ENCODE assay signal across 22 mouse cellular contexts in the genomic region with DNA sequence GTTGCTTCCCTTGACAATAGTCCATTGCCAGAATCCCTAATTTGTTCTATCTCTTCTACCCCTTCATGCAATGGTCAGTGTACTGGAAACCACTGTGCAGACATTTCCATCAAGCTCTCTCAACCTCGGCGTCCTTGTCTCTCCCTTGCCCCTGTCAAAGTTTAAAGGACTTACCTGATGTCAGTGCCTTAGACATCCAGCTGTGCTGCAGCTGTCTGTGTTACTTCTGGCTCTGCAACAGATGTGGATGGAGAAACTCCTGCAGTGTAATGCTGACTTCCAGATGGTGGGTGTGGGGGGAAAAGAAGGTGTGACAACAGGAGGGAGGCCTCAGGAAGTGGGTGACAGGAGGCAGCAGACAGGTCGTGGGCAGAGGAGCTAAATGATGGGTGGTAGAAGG. TPM values are rescaled to one million over a fixed set of nuclear protein-coding genes. Genes with fewer than 3 reads are reported as not detected.
DNase-seq lines count a peak whose midpoint lies in the region; ATAC-seq and TF ChIP-seq lines count a peak whose summit lies in the region.
"Had no signal": no experiment of that assay in that cellular context is flagged by ENCODE, and none has a peak within 500 bp of the region (broad histone marks: within the 10 kb centered on the region; RNA-seq: fewer than 3 reads in every experiment).

No protein-coding gene starts in this region.

- TF ChIP-seq CTCF in heart, adult 2 months (IDR thresholded peaks at IDR 0.05), result no peak

- intact Hi-C loops in heart, adult 2 months (cut with DNase I), result no loop called here

- H3K27ac ChIP-seq in heart, embryonic 10.5 days, result no peak overlapping the region
- H3K27ac ChIP-seq in heart, adult 2 months, result no peak overlapping the region
- no peak overlapping the region for H3K27ac ChIP-seq in limb, embryonic 11.5 days (replicated peaks; ENCODE audit: low read depth, low read length)
- no peak overlapping the region for H3K27ac ChIP-seq in limb, embryonic 10.5 days
- no peak overlapping the region for H3K27ac ChIP-seq in midbrain, embryonic 11.5 days (ENCODE audit: low read depth, low read length)
- H3K27ac ChIP-seq in midbrain, embryonic 15.5 days, result no peak overlapping the region
- H3K27ac ChIP-seq: embryonic facial prominence, embryonic 12.5 days; embryonic facial prominence, embryonic 15.5 days; forebrain, embryonic 12.5 days; forebrain, embryonic 15.5 days; heart, embryonic 13.5 days; hindbrain, embryonic 12.5 days; hindbrain, embryonic 15.5 days had no signal

- H3K36me3 ChIP-seq in heart, embryonic 10.5 days, result peaks cover 4% of the 10 kb centered on the region; the same call in 1 of the 2 replicates
- no peaks in the 10 kb centered on the region for H3K36me3 ChIP-seq in heart, adult 2 months (ENCODE audit: control insufficient read depth, insufficient read depth, low read length)
- H3K36me3 ChIP-seq in limb, embryonic 11.5 days (ENCODE audit: control insufficient read depth, insufficient read depth, low read length), result no peaks in the 10 kb centered on the region
- no peaks in the 10 kb centered on the region for H3K36me3 ChIP-seq in limb, embryonic 10.5 days
- H3K36me3 ChIP-seq in midbrain, embryonic 11.5 days (ENCODE audit: control insufficient read depth, insufficient read depth, low read length), result 0 out of 2 replicates have a peak, but pooled peaks cover 2% of the 10 kb centered on the region
- no peaks in the 10 kb centered on the region for H3K36me3 ChIP-seq in midbrain, embryonic 15.5 days (replicated peaks)
- H3K36me3 ChIP-seq: embryonic facial prominence, embryonic 12.5 days; forebrain, embryonic 12.5 days; forebrain, embryonic 15.5 days; hindbrain, embryonic 15.5 days had no signal

- no peak overlapping the region for H3K4me2 ChIP-seq in limb, embryonic 11.5 days (ENCODE audit: low read depth, severe bottlenecking)
- H3K4me2 ChIP-seq in midbrain, embryonic 11.5 days, result no peak overlapping the region
- H3K4me2 ChIP-seq in midbrain, embryonic 15.5 days, result no peak overlapping the region
- H3K4me2 ChIP-seq: embryonic facial prominence, embryonic 12.5 days; embryonic facial prominence, embryonic 15.5 days; forebrain, embryonic 12.5 days; forebrain, embryonic 15.5 days; heart, embryonic 13.5 days; hindbrain, embryonic 12.5 days; hindbrain, embryonic 15.5 days had no signal

- H3K4me1 ChIP-seq in heart, embryonic 10.5 days, result no peaks in the 10 kb centered on the region
- H3K4me1 ChIP-seq in heart, adult 2 months (ENCODE audit: control insufficient read depth, insufficient read depth, low read length), result no peaks in the 10 kb centered on the region
- 0 out of 2 replicates have a peak, but pooled peaks cover 2% of the 10 kb centered on the region for H3K4me1 ChIP-seq in limb, embryonic 11.5 days (ENCODE audit: control insufficient read depth, insufficient read depth, low read length)
- H3K4me1 ChIP-seq in limb, embryonic 10.5 days, result peaks cover 7% of the 10 kb centered on the region
- H3K4me1 ChIP-seq in midbrain, embryonic 11.5 days (ENCODE audit: control insufficient read depth, insufficient read depth, low read length), result no peaks in the 10 kb centered on the region
- no peaks in the 10 kb centered on the region for H3K4me1 ChIP-seq in midbrain, embryonic 15.5 days
- H3K4me1 ChIP-seq: embryonic facial prominence, embryonic 12.5 days; embryonic facial prominence, embryonic 15.5 days; forebrain, embryonic 12.5 days; forebrain, embryonic 15.5 days; heart, embryonic 13.5 days; hindbrain, embryonic 12.5 days; hindbrain, embryonic 15.5 days had no signal

- 26% methylated on average over 3 of the region's 3 CpGs for WGBS in heart, embryonic 10.5 days
- WGBS in heart, adult 2 months, result 33% methylated on average over 3 of the region's 3 CpGs
- 17% methylated on average over 3 of the region's 3 CpGs for WGBS in limb, embryonic 11.5 days
- WGBS in limb, embryonic 10.5 days, result 38% methylated on average over 3 of the region's 3 CpGs
- 63% methylated on average over 3 of the region's 3 CpGs for WGBS in midbrain, embryonic 11.5 days
- WGBS in midbrain, embryonic 15.5 days, result 64% methylated on average over 3 of the region's 3 CpGs

- no peaks in the 10 kb centered on the region for H3K27me3 ChIP-seq in heart, embryonic 10.5 days (ENCODE audit: insufficient read depth, poor library complexity, severe bottlenecking)
- H3K27me3 ChIP-seq in heart, adult 2 months (ENCODE audit: control insufficient read depth, insufficient read depth, low read length), result no peaks in the 10 kb centered on the region
- H3K27me3 ChIP-seq in limb, embryonic 11.5 days (ENCODE audit: control insufficient read depth, insufficient read depth, low read length), result no peaks in the 10 kb centered on the region
- no peaks in the 10 kb centered on the region for H3K27me3 ChIP-seq in limb, embryonic 10.5 days (ENCODE audit: low read depth, poor library complexity, severe bottlenecking)
- H3K27me3 ChIP-seq in midbrain, embryonic 11.5 days (ENCODE audit: control insufficient read depth, insufficient read depth, low read length), result no peaks in the 10 kb centered on the region
- H3K27me3 ChIP-seq in midbrain, embryonic 15.5 days (replicated peaks), result no peaks in the 10 kb centered on the region
- H3K27me3 ChIP-seq: embryonic facial prominence, embryonic 12.5 days; embryonic facial prominence, embryonic 15.5 days; forebrain, embryonic 12.5 days; forebrain, embryonic 15.5 days; heart, embryonic 13.5 days; hindbrain, embryonic 12.5 days; hindbrain, embryonic 15.5 days had no signal

- no peak overlapping the region for H3K4me3 ChIP-seq in heart, embryonic 10.5 days
- H3K4me3 ChIP-seq in heart, adult 2 months, result no peak overlapping the region
- no peak overlapping the region for H3K4me3 ChIP-seq in limb, embryonic 11.5 days (ENCODE audit: low read depth, low read length)
- no peak overlapping the region for H3K4me3 ChIP-seq in limb, embryonic 10.5 days
- H3K4me3 ChIP-seq in midbrain, embryonic 11.5 days (ENCODE audit: low read depth, low read length), result no peak overlapping the region
- H3K4me3 ChIP-seq in midbrain, embryonic 15.5 days, result no peak overlapping the region
- H3K4me3 ChIP-seq: embryonic facial prominence, embryonic 12.5 days; embryonic facial prominence, embryonic 15.5 days; forebrain, embryonic 12.5 days; forebrain, embryonic 15.5 days; heart, embryonic 13.5 days; hindbrain, embryonic 12.5 days; hindbrain, embryonic 15.5 days had no signal

- TF ChIP-seq EP300 in heart, adult 2 months (IDR thresholded peaks at IDR 0.05; ENCODE audit: insufficient read depth, low read depth, low read length), result no peak

- H3K79me2 ChIP-seq in heart, adult 2 months (replicated peaks; ENCODE audit: control insufficient read depth, insufficient read depth, low read length), result no peaks in the 10 kb centered on the region

- ATAC-seq in limb, embryonic 11.5 days (ENCODE audit: insufficient number of reproducible peaks, low FRiP score, low TSS enrichment, low read depth), result no peak
- ATAC-seq in midbrain, embryonic 11.5 days (ENCODE audit: low FRiP score), result no peak
- ATAC-seq in midbrain, embryonic 15.5 days (replicated peaks), result no peak
- ATAC-seq: CD4-positive, CD25-positive, alpha-beta regulatory T cell, adult 4 months; forebrain, embryonic 15.5 days had no signal

- H3K9me3 ChIP-seq in heart, embryonic 10.5 days, result no peaks in the 10 kb centered on the region
- H3K9me3 ChIP-seq in limb, embryonic 11.5 days (ENCODE audit: control insufficient read depth, low read length), result no peaks in the 10 kb centered on the region
- no peaks in the 10 kb centered on the region for H3K9me3 ChIP-seq in limb, embryonic 10.5 days (replicated peaks)
- H3K9me3 ChIP-seq in midbrain, embryonic 11.5 days (ENCODE audit: control insufficient read depth, low read length), result no peaks in the 10 kb centered on the region
- H3K9me3 ChIP-seq in midbrain, embryonic 15.5 days, result no peaks in the 10 kb centered on the region
- H3K9me3 ChIP-seq: embryonic facial prominence, embryonic 12.5 days; embryonic facial prominence, embryonic 15.5 days; forebrain, embryonic 12.5 days; forebrain, embryonic 15.5 days; heart, embryonic 13.5 days; hindbrain, embryonic 12.5 days; hindbrain, embryonic 15.5 days had no signal

- no peak overlapping the region for H3K9ac ChIP-seq in heart, adult 2 months (ENCODE audit: low read depth, low read length)
- H3K9ac ChIP-seq in limb, embryonic 11.5 days (ENCODE audit: low read length), result no peak overlapping the region
- H3K9ac ChIP-seq in midbrain, embryonic 11.5 days (ENCODE audit: low read length), result no peak overlapping the region
- H3K9ac ChIP-seq in midbrain, embryonic 15.5 days, result no peak overlapping the region
- H3K9ac ChIP-seq: embryonic facial prominence, embryonic 12.5 days; embryonic facial prominence, embryonic 15.5 days; forebrain, embryonic 12.5 days; forebrain, embryonic 15.5 days; heart, embryonic 13.5 days; hindbrain, embryonic 12.5 days; hindbrain, embryonic 15.5 days had no signal

- peak; percentile 61 for DNase-seq in heart, embryonic 10.5 days (ENCODE audit: low spot score)
- no peak for DNase-seq in heart, adult 2 months
- peak; percentile 27 for DNase-seq in limb, embryonic 11.5 days (ENCODE audit: low spot score)
- DNase-seq in limb, embryonic 10.5 days (ENCODE audit: low spot score), result no peak
- peak; percentile 45 for DNase-seq in midbrain, embryonic 11.5 days (ENCODE audit: low spot score, missing footprints)
- DNase-seq: adrenal gland, adult 2 months; adrenal gland, postnatal 14 days; cerebellum, adult 11 months; cerebellum, adult 2 months; cerebellum, adult 9-11 months; cerebellum, postnatal 25 days; gastrocnemius, postnatal 10 days; gastrocnemius, postnatal 36 days had no signal

- no peak for TF ChIP-seq POLR2A in heart, adult 2 months (IDR thresholded peaks at IDR 0.05; ENCODE audit: insufficient read depth, low read depth, low read length)

RNA-seq across cellular contexts. Expression of gene Sdccag8, which starts 57.5 kb away (rescaled TPM):
- polyA plus RNA-seq in heart, embryonic 10.5 days (2016; fragmentation: Nextera tagmentation; extraction: Ambion mirVana), result 10.0 and 10.4 TPM in 2 replicates
- total RNA-seq in heart, adult 2 months (2021), result 1 to 10 TPM; 3.5 to 4.6 TPM
- polyA plus RNA-seq in heart, adult 2 months (2012; rRNA removed), result 2.6 and 4.1 TPM in 2 replicates
- polyA plus RNA-seq in limb, embryonic 11.5 days (2014; fragmentation: Nextera tagmentation; extraction: Ambion mirVana), result 13.1 and 14.6 TPM in 2 replicates
- 11.4 and 11.6 TPM in 2 replicates for polyA plus RNA-seq in limb, embryonic 10.5 days (2016; fragmentation: Nextera tagmentation; extraction: Ambion mirVana)
- polyA plus RNA-seq in midbrain, embryonic 11.5 days (2014; fragmentation: Nextera tagmentation; extraction: Ambion mirVana), result 29.4 and 30.1 TPM in 2 replicates
- polyA plus RNA-seq in midbrain, embryonic 15.5 days (2015; fragmentation: Nextera tagmentation; extraction: Ambion mirVana), result 27.8 and 28.2 TPM in 2 replicates

RNA-seq across cellular contexts. Expression of gene Cep170, which starts 58.1 kb away (rescaled TPM):
- polyA plus RNA-seq in heart, embryonic 10.5 days (2016; fragmentation: Nextera tagmentation; extraction: Ambion mirVana), result 24.6 and 25.1 TPM in 2 replicates
- 10 to 100 TPM; 17.8 to 22.9 TPM for total RNA-seq in heart, adult 2 months (2021)
- 5.8 and 9.5 TPM in 2 replicates for polyA plus RNA-seq in heart, adult 2 months (2012; rRNA removed)
- 35.6 and 40.1 TPM in 2 replicates for polyA plus RNA-seq in limb, embryonic 11.5 days (2014; fragmentation: Nextera tagmentation; extraction: Ambion mirVana)
- polyA plus RNA-seq in limb, embryonic 10.5 days (2016; fragmentation: Nextera tagmentation; extraction: Ambion mirVana), result 22.7 and 31.0 TPM in 2 replicates
- polyA plus RNA-seq in midbrain, embryonic 11.5 days (2014; fragmentation: Nextera tagmentation; extraction: Ambion mirVana), result 69.2 and 80.3 TPM in 2 replicates
- 133 and 138 TPM in 2 replicates for polyA plus RNA-seq in midbrain, embryonic 15.5 days (2015; fragmentation: Nextera tagmentation; extraction: Ambion mirVana)

Comparison
In these comparisons a context has a peak if more than half of its experiments do, and no peak if none do; other contexts are left out.
1. DNase-seq: peak in heart, embryonic 10.5 days (single experiment), limb, embryonic 11.5 days (single experiment) and midbrain, embryonic 11.5 days (single experiment); none in heart, adult 2 months (0 of 2) and limb, embryonic 10.5 days (single experiment).